Mouse (Mus musculus) ES-E14 (cell line): ENCODE data around the gene Shmt1. TPM values are rescaled to one million over a fixed set of nuclear protein-coding genes. Genes with fewer than 3 reads are reported as not detected.

Experiments used
- DNase-seq: peaks from one replicate; pipeline ENCODE4 v3.0.0-alpha.2; 2013; ENCODE audit warnings: low read depth, low spot score
- H3K27ac ChIP-seq: 2 replicates; pipeline ENCODE4 v1.5.1; 2012; ENCODE audit warnings: low read depth, mild to moderate bottlenecking, low read length, moderate library complexity, mixed read lengths; ENCODE audit not compliant: poor library complexity, insufficient read depth, severe bottlenecking
- H3K36me3 ChIP-seq: 2 replicates; pipeline ENCODE4 v1.6.1; 2012; ENCODE audit warnings: mild to moderate bottlenecking, low read length, moderate library complexity, mixed read lengths; ENCODE audit not compliant: control insufficient read depth, poor library complexity, insufficient read depth, severe bottlenecking
- H3K4me1 ChIP-seq, 2 experiments: fragments of 150-350 bp in 1 of 2; sonication (generic) in 1 of 2; 2 replicates each; pipeline ENCODE4 v1.6.1; 2012; ENCODE audit warnings: low read length in 2 of 2, mild to moderate bottlenecking in 1 of 2, mixed read lengths in 1 of 2; ENCODE audit not compliant: control insufficient read depth in 2 of 2, insufficient read depth in 2 of 2, poor library complexity in 1 of 2
- H3K4me3 ChIP-seq, 2 experiments: fragments of 150-350 bp in 1 of 2; sonication (generic) in 1 of 2; 2 replicates each; pipeline ENCODE4 v1.5.1; 2012; ENCODE audit warnings: low read length in 2 of 2, low read depth in 1 of 2, mild to moderate bottlenecking in 1 of 2, mixed read lengths in 1 of 2; ENCODE audit not compliant: insufficient read depth in 1 of 2, poor library complexity in 1 of 2, severe bottlenecking in 1 of 2
- H3K9ac ChIP-seq: 2 replicates; pipeline ENCODE4 v1.6.1; 2012; ENCODE audit warnings: low read depth, mild to moderate bottlenecking, low read length, mixed read lengths; ENCODE audit not compliant: poor library complexity, insufficient read depth, severe bottlenecking
- H3K9me3 ChIP-seq: fragments of 150-350 bp; sonication (generic); 2 replicates; pipeline ENCODE4 v1.6.1; 2012; ENCODE audit warnings: low read depth, mild to moderate bottlenecking, low read length; ENCODE audit not compliant: control insufficient read depth, insufficient read depth
- CHD2 ChIP-seq: IDR thresholded peaks from 2 replicates; pipeline ENCODE4 v1.6.1; 2014; ENCODE audit warnings: mild to moderate bottlenecking, low read depth, low read length, inconsistent platforms
- HCFC1 ChIP-seq: IDR thresholded peaks from 2 replicates; pipeline ENCODE4 v1.6.1; 2012; ENCODE audit warnings: low read length, inconsistent platforms, borderline replicate concordance; ENCODE audit not compliant: insufficient read depth
- MAFK ChIP-seq: IDR thresholded peaks from 2 replicates; pipeline ENCODE4 v1.6.1; 2014; ENCODE audit warnings: mild to moderate bottlenecking, low read depth, low read length, inconsistent platforms; ENCODE audit not compliant: insufficient read depth
- ZC3H11A ChIP-seq: IDR thresholded peaks from 2 replicates; pipeline ENCODE4 v1.6.1; 2012; ENCODE audit warnings: low read depth, mild to moderate bottlenecking, inconsistent platforms, low read length, borderline replicate concordance
- ZNF384 ChIP-seq: IDR thresholded peaks from 2 replicates; pipeline ENCODE4 v1.6.1; 2012; ENCODE audit warnings: low read depth, low read length, inconsistent platforms
- in situ Hi-C, 2 experiments: fragments of 600-800 bp; cut with MboI; formaldehyde crosslinking; loops; one replicate each; pipeline ENCODE4 v1.15.1; 2025; ENCODE audit warnings: low sequenced_read_pairs in 2 of 2, inconsistent platforms in 1 of 2; ENCODE audit not compliant: unreplicated experiment in 2 of 2
- total RNA-seq: library from RNA; depleted of rRNA; stranded (reverse); fragments of 300-350 nt; gene quantifications from 2 replicates; pipeline ENCODE4 v1.2.3, GENCODE M21; 2012

Gene Shmt1
- total RNA-seq, 1 experiment: 115 TPM

- Histone ChIP-seq H3K4me3 (no peak overlapping the region), H3K36me3 (peaks cover 61% of the 10 kb centered on the region), H3K9me3 (no peaks in the 10 kb centered on the region), H3K4me1 (peaks cover 0 to 6% of the 10 kb centered on the region in 2 experiments; a peak in 1 of 4 replicates), H3K27ac (no peak overlapping the region), H3K9ac (no peak overlapping the region)
- no peak for DNase-seq
- TF ChIP-seq HCFC1 (no peak), ZNF384 (no peak), MAFK (no peak), CHD2 (no peak), ZC3H11A (no peak)
- in situ Hi-C loops: no loop called here
Measured at GRCm38 (mm10) chr11:60784179-60784922, 27.2 kb downstream of the Shmt1 start.

DNA sequence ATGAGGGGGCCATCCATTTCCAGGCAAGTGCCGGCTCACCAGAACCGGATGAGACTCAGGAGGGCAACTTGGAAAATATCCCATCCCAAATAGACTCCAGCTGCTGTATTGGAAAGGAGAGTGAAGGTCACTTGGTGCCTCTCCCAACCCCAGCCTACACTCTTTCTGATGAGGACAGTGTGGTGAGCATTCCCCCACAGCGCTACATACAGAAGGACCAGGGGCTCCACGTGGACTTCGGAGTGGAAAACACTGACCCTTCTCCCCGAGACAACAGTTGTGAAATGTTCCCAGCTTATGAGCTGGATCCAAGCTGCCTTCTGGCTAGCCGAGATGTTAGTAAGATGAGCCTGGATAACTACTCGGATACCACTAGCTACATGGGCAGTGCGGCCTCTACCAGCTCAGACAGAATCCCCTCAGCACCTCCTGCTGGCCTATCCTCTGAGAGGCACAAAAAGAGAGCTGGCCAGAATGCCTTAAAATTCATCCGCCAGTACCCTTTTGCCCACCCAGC, 31.8 kb downstream of the Shmt1 start:
- Histone ChIP-seq H3K4me1 (peaks cover 5 to 9% of the 10 kb centered on the region in 2 experiments; a peak in 3 of 4 replicates), H3K36me3 (peaks cover 33% of the 10 kb centered on the region), H3K27ac (no peak overlapping the region), H3K4me3 (peak overlapping the region in 1 of 2 experiments; percentile 17; a peak in 2 of 4 replicates), H3K9me3 (no peaks in the 10 kb centered on the region), H3K9ac (peak overlapping the region; percentile 8)
- in situ Hi-C loops: no loop called here
- TF ChIP-seq CHD2 (no peak), MAFK (no peak), ZC3H11A (no peak), HCFC1 (no peak), ZNF384 (no peak)
- DNase-seq: no peak

- H3K4me1 ChIP-seq: peaks cover 5 to 9% of the 10 kb centered on the region in 2 experiments; a peak in 3 of 4 replicates
- H3K27ac ChIP-seq: peak overlapping the region; percentile 82
- no peak for DNase-seq
- H3K9me3 ChIP-seq: no peaks in the 10 kb centered on the region
- in situ Hi-C loops: no loop called here
- H3K36me3 ChIP-seq: peaks cover 21% of the 10 kb centered on the region
- H3K9ac ChIP-seq: peak overlapping the region; percentile 95
- H3K4me3 ChIP-seq: peak overlapping the region; percentile 89 to 94
- TF ChIP-seq ZC3H11A (no peak), MAFK (no peak), ZNF384 (no peak), CHD2 (no peak), HCFC1 (no peak)
Measured at GRCm38 (mm10) chr11:60777801-60778370, 33.6 kb downstream of the Shmt1 start.

- Histone ChIP-seq H3K9me3 (no peaks in the 10 kb centered on the region), H3K4me3 (peak within 1 kb of the TSS; percentile 89 to 94), H3K4me1 (peaks cover 5 to 9% of the 10 kb centered on the region in 2 experiments; a peak in 3 of 4 replicates), H3K36me3 (peaks cover 21% of the 10 kb centered on the region), H3K9ac (peak within 1 kb of the TSS; percentile 95), H3K27ac (peak within 1 kb of the TSS; percentile 82)
- DNase-seq: peak; percentile 94
- TF ChIP-seq HCFC1: peak; percentile 97
- TF ChIP-seq MAFK: no peak
- peak; percentile 84 for TF ChIP-seq CHD2
- in situ Hi-C loops: no loop called here
Measured at GRCm38 (mm10) chr11:60776829-60777740, 34.4 kb downstream of the Shmt1 start, which contains the start of the genes Top3a and Smcr8. Top3a (minus strand) TSS chr11:60777365. Smcr8 (plus strand) TSS chr11:60777524.
